Mouse (Mus musculus) embryonic facial prominence, embryonic 10.5 days (tissue): Measurements from ENCODE around the gene Zfp574. TPM values are rescaled to one million over a fixed set of nuclear protein-coding genes. Genes with fewer than 3 reads are reported as not detected.
"Not testable (repeated sequence)": the region's sequence is repeated elsewhere in the genome, so short reads cannot be mapped to it uniquely, and the experiment has no call there.

Experiments used
- DNase-seq: peaks from one replicate; pipeline ENCODE4 v3.0.0-alpha.2; 2017; ENCODE audit warnings: low spot score
- H3K27ac ChIP-seq: fragments of 300-500 bp; sonication (generic); replicated peaks from 2 replicates; pipeline ENCODE4 v1.5.1; 2016; ENCODE audit warnings: mild to moderate bottlenecking
- H3K27me3 ChIP-seq: fragments of 300-500 bp; sonication (generic); replicated peaks from 2 replicates; pipeline ENCODE4 v1.6.1; 2016; ENCODE audit warnings: low read depth, mild to moderate bottlenecking; ENCODE audit not compliant: poor library complexity, severe bottlenecking
- H3K36me3 ChIP-seq: fragments of 300-500 bp; sonication (generic); replicated peaks from 2 replicates; pipeline ENCODE4 v1.6.1; 2016; ENCODE audit warnings: mild to moderate bottlenecking, moderate library complexity
- H3K4me1 ChIP-seq: fragments of 300-500 bp; sonication (generic); 2 replicates; pipeline ENCODE4 v1.6.1; 2016
- H3K4me3 ChIP-seq: fragments of 300-500 bp; sonication (generic); 2 replicates; pipeline ENCODE4 v1.5.1; 2016; ENCODE audit warnings: mild to moderate bottlenecking, moderate library complexity
- H3K9me3 ChIP-seq: fragments of 300-500 bp; sonication (generic); 2 replicates; pipeline ENCODE4 v1.6.1; 2016; ENCODE audit warnings: mild to moderate bottlenecking
- WGBS: fragments of 180-500 bp; shearing (Covaris S2); methylation state at CpG from one replicate; pipeline ENCODE4 v1.1.7; 2016; 5-methylcytosine and 5-hydroxymethylcytosine counted together
- polyA plus RNA-seq: library from polyadenylated mRNA; unstranded; fragments of >200 nt; fragmentation: Nextera tagmentation; extraction: Ambion mirVana; gene quantifications from 2 replicates; pipeline ENCODE4 v1.2.1, GENCODE M21; 2016

The Zfp574 gene
- 44.4 and 45.8 TPM in 2 replicates for polyA plus RNA-seq

- Histone ChIP-seq H3K4me1 (peaks cover 72% of the 10 kb centered on the region), H3K27ac (peak within 1 kb of the TSS; percentile 95), H3K9me3 (no peaks in the 10 kb centered on the region), H3K4me3 (peak within 1 kb of the TSS; percentile 82), H3K27me3 (no peaks in the 10 kb centered on the region), H3K36me3 (peaks cover 25% of the 10 kb centered on the region)
- DNase-seq, result peak; percentile 47
- 1% methylated on average over 28 of the region's 28 CpGs for WGBS
Observed at GRCm38 (mm10) chr7:25071979-25072715, at the start of gene Zfp574, which contains the start of gene Grik5. TSS of gene Zfp574 (plus strand) at chr7:25072567. TSS of gene Grik5 (minus strand) at chr7:25072346.

GRCm38 (mm10) chr7:25025855-25026439 is 46.4 kb upstream of the Zfp574 start:
- WGBS, result 59% methylated on average over 10 of the region's 10 CpGs
- no peak for DNase-seq
- Histone ChIP-seq H3K4me3 (no peak overlapping the region), H3K9me3 (no peaks in the 10 kb centered on the region), H3K27me3 (no peaks in the 10 kb centered on the region), H3K36me3 (peaks cover 55% of the 10 kb centered on the region), H3K27ac (no peak overlapping the region), H3K4me1 (peaks cover 4% of the 10 kb centered on the region; the same call in 1 of the 2 replicates)

GRCm38 (mm10) chr7:25026452-25026851 is 45.9 kb upstream of the Zfp574 start:
- no peak for DNase-seq
- Histone ChIP-seq H3K4me1 (peaks cover 4% of the 10 kb centered on the region; the same call in 1 of the 2 replicates), H3K4me3 (no peak overlapping the region), H3K36me3 (peaks cover 53% of the 10 kb centered on the region), H3K27me3 (no peaks in the 10 kb centered on the region), H3K27ac (no peak overlapping the region), H3K9me3 (no peaks in the 10 kb centered on the region)
- 69% methylated on average over 7 of the region's 7 CpGs for WGBS

- DNase-seq, result peak; percentile 84
- H3K4me1 ChIP-seq, result peaks cover 4% of the 10 kb centered on the region; the same call in 1 of the 2 replicates
- H3K27me3 ChIP-seq, result no peaks in the 10 kb centered on the region
- peaks cover 51% of the 10 kb centered on the region for H3K36me3 ChIP-seq
- H3K9me3 ChIP-seq, result no peaks in the 10 kb centered on the region
- WGBS, result 49% methylated on average over 5 of the region's 5 CpGs
- no peak overlapping the region for H3K4me3 ChIP-seq
- no peak overlapping the region for H3K27ac ChIP-seq
Observed at GRCm38 (mm10) chr7:25030032-25030753, 42.2 kb upstream of the Zfp574 start.

GRCm38 (mm10) chr7:25031528-25031927 is 40.8 kb upstream of the Zfp574 start:
- H3K4me3 ChIP-seq, result no peak overlapping the region
- no peak overlapping the region for H3K27ac ChIP-seq
- H3K4me1 ChIP-seq, result peaks cover 2% of the 10 kb centered on the region; the same call in 1 of the 2 replicates
- 62% methylated on average over 3 of the region's 3 CpGs for WGBS
- no peaks in the 10 kb centered on the region for H3K9me3 ChIP-seq
- no peak for DNase-seq
- H3K27me3 ChIP-seq, result no peaks in the 10 kb centered on the region
- peaks cover 64% of the 10 kb centered on the region for H3K36me3 ChIP-seq

GRCm38 (mm10) chr7:25034796-25035195 is 37.6 kb upstream of the Zfp574 start:
- no peaks in the 10 kb centered on the region for H3K9me3 ChIP-seq
- H3K27me3 ChIP-seq, result no peaks in the 10 kb centered on the region
- no peak for DNase-seq
- no peak overlapping the region for H3K27ac ChIP-seq
- no peaks in the 10 kb centered on the region for H3K4me1 ChIP-seq
- 92% methylated on average over 4 of the region's 4 CpGs for WGBS
- H3K36me3 ChIP-seq, result peaks cover 80% of the 10 kb centered on the region
- no peak overlapping the region for H3K4me3 ChIP-seq

GRCm38 (mm10) chr7:25035916-25036315 is 36.5 kb upstream of the Zfp574 start:
- Histone ChIP-seq H3K36me3 (peaks cover 90% of the 10 kb centered on the region), H3K4me3 (no peak overlapping the region), H3K9me3 (no peaks in the 10 kb centered on the region), H3K4me1 (no peaks in the 10 kb centered on the region), H3K27me3 (no peaks in the 10 kb centered on the region), H3K27ac (no peak overlapping the region)
- 56% methylated on average over 7 of the region's 7 CpGs for WGBS
- peak; percentile 77 for DNase-seq

GRCm38 (mm10) chr7:25041921-25042320 is 30.4 kb upstream of the Zfp574 start:
- no peaks in the 10 kb centered on the region for H3K4me1 ChIP-seq
- no peak for DNase-seq

GRCm38 (mm10) chr7:25044599-25044998 is 27.8 kb upstream of the Zfp574 start:
- not testable (repeated sequence) for H3K4me3 ChIP-seq, H3K4me1 ChIP-seq, DNase-seq, H3K9me3 ChIP-seq, H3K27me3 ChIP-seq, H3K27ac ChIP-seq
- WGBS, result 89% methylated on average over 7 of the region's 7 CpGs
- H3K36me3 ChIP-seq, result peaks cover 99% of the 10 kb centered on the region

More at GRCm38 (mm10) chr7:25041921-25042320, 30.4 kb upstream of the Zfp574 start:
- H3K4me3 ChIP-seq, result no peak overlapping the region
- peaks cover 100% of the 10 kb centered on the region for H3K36me3 ChIP-seq
- WGBS, result 90% methylated on average over 12 of the region's 12 CpGs
- no peaks in the 10 kb centered on the region for H3K9me3 ChIP-seq
- no peaks in the 10 kb centered on the region for H3K27me3 ChIP-seq
- no peak overlapping the region for H3K27ac ChIP-seq

GRCm38 (mm10) chr7:25047363-25047762 is 25.0 kb upstream of the Zfp574 start:
- H3K27me3 ChIP-seq, result no peaks in the 10 kb centered on the region
- peaks cover 95% of the 10 kb centered on the region for H3K36me3 ChIP-seq
- H3K27ac ChIP-seq, result no peak overlapping the region
- 94% methylated on average over 8 of the region's 8 CpGs for WGBS
- no peak overlapping the region for H3K4me3 ChIP-seq
- no peak for DNase-seq
- no peaks in the 10 kb centered on the region for H3K4me1 ChIP-seq
- H3K9me3 ChIP-seq, result no peaks in the 10 kb centered on the region

GRCm38 (mm10) chr7:25049295-25049930 is 23.0 kb upstream of the Zfp574 start:
- Histone ChIP-seq H3K4me1 (no peaks in the 10 kb centered on the region), H3K27me3 (no peaks in the 10 kb centered on the region), H3K36me3 (peaks cover 94% of the 10 kb centered on the region), H3K9me3 (no peaks in the 10 kb centered on the region), H3K27ac (no peak overlapping the region), H3K4me3 (no peak overlapping the region)
- WGBS, result 84% methylated on average over 16 of the region's 16 CpGs
- no peak for DNase-seq

- Histone ChIP-seq H3K27me3 (no peaks in the 10 kb centered on the region), H3K36me3 (peaks cover 95% of the 10 kb centered on the region), H3K27ac (no peak overlapping the region), H3K4me1 (no peaks in the 10 kb centered on the region), H3K9me3 (no peaks in the 10 kb centered on the region; the same call in 1 of the 2 replicates), H3K4me3 (no peak overlapping the region)
- DNase-seq, result no peak
- WGBS, result 82% methylated on average over 3 of the region's 3 CpGs
Observed at GRCm38 (mm10) chr7:25052587-25052986, 19.8 kb upstream of the Zfp574 start.
